Mouse (Mus musculus): Measurements from ENCODE around the gene Dtd2. TPM values are rescaled to one million over a fixed set of nuclear protein-coding genes. Genes with fewer than 3 reads are reported as not detected.

The Dtd2 gene
- polyA plus RNA-seq, 1 experiment: 7.0 TPM

DNA sequence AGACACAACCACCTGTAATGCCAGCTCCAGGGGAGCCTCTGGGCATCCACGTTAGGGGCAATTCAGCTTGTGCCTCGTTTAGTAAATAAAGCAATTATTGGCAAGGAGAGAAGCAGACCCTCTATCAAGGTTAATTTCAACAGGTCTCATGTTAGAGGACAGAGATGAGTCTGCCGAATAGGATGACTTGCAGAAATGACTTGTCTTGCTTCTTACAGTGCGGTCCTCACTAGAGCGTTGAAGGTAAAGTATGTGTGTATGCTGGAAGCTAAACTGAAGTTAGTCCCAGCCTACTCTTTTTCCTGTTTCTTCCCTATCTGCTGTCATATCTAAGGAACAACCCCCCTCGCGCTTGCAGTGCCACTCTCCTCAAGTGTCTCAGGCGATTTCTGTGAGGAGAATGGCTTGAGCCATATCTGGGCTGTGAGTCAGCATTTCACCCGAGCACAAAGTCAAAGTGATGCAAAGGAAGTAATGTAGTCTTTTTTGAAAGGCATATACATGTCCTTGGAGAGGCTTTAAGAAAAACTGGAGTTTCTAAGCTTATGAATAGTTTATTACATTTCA, 7.9 kb downstream of the Dtd2 start:
- Histone ChIP-seq H3K4me3 (replicated peaks; ENCODE audit: control insufficient read depth, low read depth, low read length) (no peak overlapping the region), H3K4me1 (ENCODE audit: control insufficient read depth, insufficient read depth, low read length) (no peaks in the 10 kb centered on the region), H3K27ac (ENCODE audit: control insufficient read depth, insufficient read depth, low read depth, low read length, poor library complexity) (no peak overlapping the region; the same call in 1 of the 2 replicates)
- TF ChIP-seq POLR2A (IDR thresholded peaks at IDR 0.05; ENCODE audit: borderline replicate concordance, control insufficient read depth, low read depth, low read length) (no peak), CTCF (IDR thresholded peaks at IDR 0.05; ENCODE audit: control insufficient read depth, insufficient read depth, low read length) (no peak)
- 38% methylated on average over 9 of the region's 9 CpGs for WGBS

DNA sequence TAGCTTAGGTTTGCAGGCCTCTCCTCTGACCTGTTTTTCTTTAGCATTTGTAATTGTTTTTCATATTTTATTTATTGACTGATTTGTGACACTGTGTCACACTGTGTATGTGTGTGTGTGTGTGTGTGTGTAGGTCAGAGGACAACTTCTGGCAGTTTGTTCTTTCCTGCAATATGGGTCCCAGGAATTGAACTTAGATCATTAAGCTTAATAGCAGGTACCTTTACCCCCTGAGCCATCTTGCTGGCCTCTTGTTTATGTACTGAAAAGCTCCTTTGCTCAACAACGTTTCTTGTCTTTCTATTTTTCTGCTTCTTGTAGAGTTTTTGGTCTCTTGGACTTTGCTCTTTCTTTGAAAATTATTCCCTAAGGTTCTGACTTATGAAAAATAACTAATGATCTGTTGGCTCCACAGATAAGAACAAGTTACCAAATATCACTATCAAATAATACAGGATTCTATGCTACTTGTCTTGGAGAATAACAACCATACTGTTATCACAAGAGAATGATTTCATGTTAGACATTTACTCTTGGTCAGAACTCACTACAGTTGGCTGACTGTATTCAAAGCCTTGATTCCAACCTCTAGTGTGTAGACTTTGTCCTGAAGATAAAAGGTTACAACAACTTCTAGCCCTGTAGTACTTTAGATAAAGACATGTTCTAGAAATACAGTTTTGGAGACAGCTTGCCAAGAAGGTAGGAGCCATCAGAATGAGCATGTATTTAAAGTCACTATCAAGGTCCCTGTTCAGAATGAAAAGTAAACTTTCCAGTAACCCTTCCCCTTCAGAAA, 10.4 kb downstream of the Dtd2 start:
- WGBS: 80% methylated on average over 1 of the region's 1 CpGs
- Histone ChIP-seq H3K4me3 (replicated peaks; ENCODE audit: control insufficient read depth, low read depth, low read length) (no peak overlapping the region), H3K4me1 (ENCODE audit: control insufficient read depth, insufficient read depth, low read length) (no peaks in the 10 kb centered on the region), H3K27ac (ENCODE audit: control insufficient read depth, insufficient read depth, low read depth, low read length, poor library complexity) (no peak overlapping the region)
- TF ChIP-seq CTCF (IDR thresholded peaks at IDR 0.05; ENCODE audit: control insufficient read depth, insufficient read depth, low read length) (no peak), POLR2A (IDR thresholded peaks at IDR 0.05; ENCODE audit: borderline replicate concordance, control insufficient read depth, low read depth, low read length) (no peak)

DNA sequence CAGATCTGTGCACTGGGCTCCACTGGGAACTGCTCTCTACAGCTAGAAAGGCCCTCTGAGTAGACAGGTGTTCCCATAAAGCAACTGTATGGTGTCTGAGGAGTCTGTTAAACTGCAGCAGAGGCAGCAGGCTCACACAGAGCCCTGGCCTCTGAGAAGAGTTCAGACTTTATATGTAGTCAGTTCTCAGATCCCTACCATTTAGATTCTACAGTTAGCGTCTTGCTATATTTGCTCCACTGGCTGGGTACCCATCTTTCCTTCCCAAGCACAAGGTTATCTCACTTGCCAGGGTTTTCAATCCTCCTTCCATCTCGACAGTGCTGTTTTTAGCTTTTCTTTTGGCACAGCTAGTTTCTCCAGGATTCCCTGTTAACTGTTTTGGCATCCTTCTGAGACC, 15.7 kb downstream of the Dtd2 start:
- no peaks in the 10 kb centered on the region for H3K4me1 ChIP-seq (ENCODE audit: control insufficient read depth, insufficient read depth, low read length)
- no peak for TF ChIP-seq POLR2A (IDR thresholded peaks at IDR 0.05; ENCODE audit: borderline replicate concordance, control insufficient read depth, low read depth, low read length)
- no peak for TF ChIP-seq CTCF (IDR thresholded peaks at IDR 0.05; ENCODE audit: control insufficient read depth, insufficient read depth, low read length)
- H3K27ac ChIP-seq (ENCODE audit: control insufficient read depth, insufficient read depth, low read depth, low read length, poor library complexity): no peak overlapping the region
- WGBS: 75% methylated on average over 2 of the region's 2 CpGs
- H3K4me3 ChIP-seq (replicated peaks; ENCODE audit: control insufficient read depth, low read depth, low read length): no peak overlapping the region

DNA sequence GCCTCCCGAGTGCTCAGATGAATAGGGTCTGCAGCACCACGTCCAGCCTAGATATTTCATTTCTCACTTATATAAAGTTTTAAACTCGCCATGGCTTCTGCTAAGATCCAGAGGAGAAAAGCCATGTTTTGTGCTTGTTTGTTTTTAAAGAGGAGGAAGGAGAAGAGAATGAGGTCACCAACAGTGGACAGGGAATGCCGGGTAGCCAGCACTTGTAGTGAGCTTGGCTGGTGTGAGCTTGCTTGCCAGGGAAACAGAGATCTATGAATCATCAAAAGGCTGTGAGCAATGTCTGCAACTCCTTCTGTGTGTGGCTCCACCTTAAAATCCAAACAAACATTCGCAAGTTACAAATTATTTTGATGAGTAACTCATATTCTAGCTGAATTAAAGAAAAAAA, 17.8 kb downstream of the Dtd2 start:
- WGBS: 81% methylated on average over 5 of the region's 5 CpGs
- Histone ChIP-seq H3K4me1 (ENCODE audit: control insufficient read depth, insufficient read depth, low read length) (no peaks in the 10 kb centered on the region), H3K4me3 (replicated peaks; ENCODE audit: control insufficient read depth, low read depth, low read length) (no peak overlapping the region), H3K27ac (ENCODE audit: control insufficient read depth, insufficient read depth, low read depth, low read length, poor library complexity) (no peak overlapping the region)
- TF ChIP-seq POLR2A (IDR thresholded peaks at IDR 0.05; ENCODE audit: borderline replicate concordance, control insufficient read depth, low read depth, low read length) (no peak), CTCF (IDR thresholded peaks at IDR 0.05; ENCODE audit: control insufficient read depth, insufficient read depth, low read length) (no peak)

DNA sequence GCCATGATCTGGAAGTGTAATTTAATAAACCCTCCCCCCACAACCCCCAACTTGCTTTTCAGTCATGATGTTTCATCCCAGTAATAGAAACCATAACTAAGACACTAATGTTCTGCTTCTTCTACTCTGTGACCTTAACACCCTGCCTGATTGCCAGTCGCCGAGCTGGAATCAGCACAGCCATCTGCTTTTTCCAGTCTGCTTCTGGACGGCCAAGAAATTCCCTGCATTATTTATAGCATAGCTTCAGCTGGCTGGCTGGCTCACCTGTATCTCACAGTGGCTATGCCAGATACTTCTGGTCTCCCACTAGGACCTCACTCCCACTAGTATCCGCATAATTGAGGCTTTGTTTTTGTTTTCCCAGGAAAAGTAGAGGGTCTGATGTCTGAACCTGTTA, 20.5 kb downstream of the Dtd2 start:
- WGBS: 76% methylated on average over 4 of the region's 4 CpGs
- H3K4me1 ChIP-seq (ENCODE audit: control insufficient read depth, insufficient read depth, low read length): no peaks in the 10 kb centered on the region
- TF ChIP-seq POLR2A (IDR thresholded peaks at IDR 0.05; ENCODE audit: borderline replicate concordance, control insufficient read depth, low read depth, low read length) (no peak), CTCF (IDR thresholded peaks at IDR 0.05; ENCODE audit: control insufficient read depth, insufficient read depth, low read length) (no peak)
- H3K4me3 ChIP-seq (replicated peaks; ENCODE audit: control insufficient read depth, low read depth, low read length): no peak overlapping the region
- no peak overlapping the region for H3K27ac ChIP-seq (ENCODE audit: control insufficient read depth, insufficient read depth, low read depth, low read length, poor library complexity)

DNA sequence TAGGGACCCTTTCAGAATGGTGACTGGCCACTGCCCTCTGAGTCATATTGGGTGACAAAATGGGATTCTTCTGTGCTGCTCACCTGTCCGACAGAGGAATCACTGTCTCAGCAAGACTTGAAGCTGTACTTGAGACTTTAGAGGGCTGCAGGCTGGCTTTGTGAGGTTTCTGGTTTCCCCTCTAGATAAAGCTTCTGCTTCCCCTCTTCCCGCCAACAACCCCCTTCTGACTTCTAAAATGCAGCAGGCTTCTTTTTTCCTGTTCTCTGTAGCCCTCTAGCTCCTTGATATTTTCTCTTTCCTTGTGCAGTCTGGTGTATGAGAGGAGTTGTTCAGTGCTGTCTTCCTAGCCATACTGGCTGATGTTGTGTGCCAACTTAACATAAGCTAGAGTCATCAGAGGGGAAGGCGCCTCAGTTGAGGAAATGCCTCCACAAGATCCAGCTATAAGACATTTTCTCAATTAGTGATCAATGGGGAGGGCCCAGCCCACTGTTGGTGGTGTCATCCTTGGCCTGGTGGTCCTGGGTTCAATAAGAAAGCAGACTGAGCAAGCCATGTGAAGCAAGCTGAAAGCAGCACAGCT, 21.0 kb downstream of the Dtd2 start:
- H3K4me1 ChIP-seq (ENCODE audit: control insufficient read depth, insufficient read depth, low read length): no peaks in the 10 kb centered on the region
- H3K4me3 ChIP-seq (replicated peaks; ENCODE audit: control insufficient read depth, low read depth, low read length): no peak overlapping the region
- H3K27ac ChIP-seq (ENCODE audit: control insufficient read depth, insufficient read depth, low read depth, low read length, poor library complexity): no peak overlapping the region
- 26% methylated on average over 3 of the region's 3 CpGs for WGBS
- no peak for TF ChIP-seq POLR2A (IDR thresholded peaks at IDR 0.05; ENCODE audit: borderline replicate concordance, control insufficient read depth, low read depth, low read length)
- TF ChIP-seq CTCF (IDR thresholded peaks at IDR 0.05; ENCODE audit: control insufficient read depth, insufficient read depth, low read length): no peak

DNA sequence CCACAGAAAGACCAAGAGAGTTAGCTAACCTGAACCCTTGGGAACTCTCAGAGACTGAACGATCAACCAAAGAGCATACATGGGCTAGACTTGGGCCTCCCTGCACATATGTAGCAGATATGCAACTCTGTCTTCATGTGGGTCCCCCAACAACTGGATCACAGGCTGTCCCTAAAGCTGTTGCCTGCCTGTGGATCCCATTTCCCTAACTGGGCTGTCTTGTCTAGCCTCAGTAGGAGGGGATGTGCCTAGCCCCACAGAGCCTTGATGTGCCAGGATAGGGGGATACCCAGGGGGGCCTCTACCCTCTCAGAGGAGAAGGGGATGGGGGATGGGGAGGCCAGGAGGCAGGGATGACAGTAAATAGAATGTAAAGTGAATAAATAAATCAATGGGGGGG, 22.7 kb downstream of the Dtd2 start:
- WGBS: 85% methylated on average over 1 of the region's 1 CpGs
- H3K4me3 ChIP-seq (replicated peaks; ENCODE audit: control insufficient read depth, low read depth, low read length): no peak overlapping the region
- TF ChIP-seq POLR2A (IDR thresholded peaks at IDR 0.05; ENCODE audit: borderline replicate concordance, control insufficient read depth, low read depth, low read length): no peak
- no peak for TF ChIP-seq CTCF (IDR thresholded peaks at IDR 0.05; ENCODE audit: control insufficient read depth, insufficient read depth, low read length)

DNA sequence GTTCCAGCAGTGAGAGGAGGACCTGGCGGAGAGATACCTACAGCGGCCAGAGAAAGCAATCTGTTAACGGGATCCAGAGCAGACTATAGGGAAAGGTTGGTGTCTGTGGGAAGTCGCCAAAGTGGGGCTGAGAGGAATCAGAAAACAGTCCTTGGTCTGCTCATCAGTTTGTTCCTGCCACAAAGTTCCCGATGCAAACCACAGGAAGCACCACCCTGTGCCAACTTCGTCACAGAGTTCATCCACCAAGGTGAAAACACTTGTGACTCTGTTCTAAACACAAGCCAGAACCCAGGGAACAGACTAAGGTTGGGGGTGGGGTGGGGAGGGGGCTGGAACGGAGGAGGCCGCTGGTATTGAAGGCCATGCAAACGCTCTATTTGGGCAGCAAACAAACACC, 29.8 kb downstream of the Dtd2 start:
- 33% methylated on average over 9 of the region's 9 CpGs for WGBS
- Histone ChIP-seq H3K4me1 (ENCODE audit: control insufficient read depth, insufficient read depth, low read length) (no peaks in the 10 kb centered on the region; the same call in 1 of the 2 replicates), H3K27ac (ENCODE audit: control insufficient read depth, insufficient read depth, low read depth, low read length, poor library complexity) (no peak overlapping the region), H3K4me3 (replicated peaks; ENCODE audit: control insufficient read depth, low read depth, low read length) (no peak overlapping the region)
- TF ChIP-seq POLR2A (IDR thresholded peaks at IDR 0.05; ENCODE audit: borderline replicate concordance, control insufficient read depth, low read depth, low read length): no peak
- no peak for TF ChIP-seq CTCF (IDR thresholded peaks at IDR 0.05; ENCODE audit: control insufficient read depth, insufficient read depth, low read length)

More for the DNA sequence above, 22.7 kb downstream of the Dtd2 start:
- Histone ChIP-seq H3K27ac (ENCODE audit: control insufficient read depth, insufficient read depth, low read depth, low read length, poor library complexity) (no peak overlapping the region), H3K4me1 (ENCODE audit: control insufficient read depth, insufficient read depth, low read length) (no peaks in the 10 kb centered on the region)
